Mouse (Mus musculus): Measurements from ENCODE around the gene 4931406C07Rik. TPM values are rescaled to one million over a fixed set of nuclear protein-coding genes. Genes with fewer than 3 reads are reported as not detected.

4931406C07Rik gene
- total RNA-seq, 1 experiment from 2014 or later: 102 TPM

DNA sequence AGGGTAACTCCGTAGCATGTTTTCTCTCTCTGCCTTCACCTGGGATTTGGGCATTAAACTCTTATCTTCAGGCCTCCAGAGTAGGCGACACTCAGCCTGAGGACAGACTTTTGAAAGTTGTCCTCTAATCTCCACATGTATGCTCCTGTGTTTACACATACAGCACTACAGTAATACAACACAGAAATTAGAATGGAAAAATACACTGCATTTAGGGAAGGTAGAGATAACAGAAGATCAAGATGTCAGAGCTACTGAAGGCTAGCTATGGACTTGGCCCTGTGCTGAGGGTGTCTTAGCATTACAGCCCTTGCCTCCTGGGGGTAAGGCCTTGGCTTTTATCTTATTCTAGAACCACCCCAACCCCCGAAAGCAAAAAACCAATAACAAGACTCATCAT is 17.8 kb downstream of the 4931406C07Rik start:
- DNase-seq: no peak

GRCm38 (mm10) chr9:15287846-15288245 is 18.4 kb downstream of the 4931406C07Rik start:
- no peak for DNase-seq

DNA sequence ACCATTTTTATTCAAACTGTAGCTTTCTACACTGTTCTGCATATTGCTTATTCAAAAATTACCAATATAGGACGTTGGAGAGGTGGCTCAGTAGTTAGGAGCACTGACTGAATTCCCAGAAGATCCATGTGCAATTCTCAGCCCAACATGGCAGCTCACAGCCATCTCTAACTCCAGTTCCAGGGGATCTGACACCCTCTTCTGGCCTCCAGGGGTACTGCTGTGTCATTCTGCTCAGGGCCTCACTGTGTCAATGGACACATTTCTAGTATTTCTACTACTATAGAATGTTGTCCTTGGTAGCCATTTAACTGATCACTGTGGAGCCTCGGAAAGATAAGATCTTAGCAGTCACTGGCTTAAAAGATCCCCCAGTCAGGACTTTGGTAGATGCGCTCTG is 20.8 kb downstream of the 4931406C07Rik start:
- DNase-seq: peak; percentile 26

- DNase-seq: no peak
Measured at GRCm38 (mm10) chr9:15280491-15280879, 25.8 kb downstream of the 4931406C07Rik start.

GRCm38 (mm10) chr9:15279649-15280490 is 26.4 kb downstream of the 4931406C07Rik start, which contains the start of gene Med17:
TSS of gene Med17 (minus strand) at chr9:15279931.
- DNase-seq: peak; percentile 93

- no peak for DNase-seq
Measured at GRCm38 (mm10) chr9:15279139-15279648, 27.1 kb downstream of the 4931406C07Rik start.

DNA sequence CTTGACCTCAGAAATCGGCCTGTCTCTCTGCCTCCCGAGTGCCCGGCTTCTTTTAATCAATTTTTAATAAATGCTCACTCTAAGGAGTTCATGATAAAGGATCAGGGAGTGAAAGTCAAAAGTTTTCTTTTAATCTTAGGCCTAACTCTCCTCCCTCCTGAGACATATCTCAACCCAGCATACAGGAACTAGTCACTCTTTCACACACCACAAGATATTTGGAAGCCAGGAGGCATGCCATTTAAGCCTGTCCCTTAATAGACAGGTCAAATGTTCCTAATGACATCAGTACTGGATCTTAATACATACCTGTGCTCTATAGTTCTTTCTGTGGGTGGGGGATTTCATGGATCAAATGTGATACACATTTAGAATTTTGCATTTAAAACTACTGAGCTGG is 27.9 kb downstream of the 4931406C07Rik start:
- DNase-seq: no peak

DNA sequence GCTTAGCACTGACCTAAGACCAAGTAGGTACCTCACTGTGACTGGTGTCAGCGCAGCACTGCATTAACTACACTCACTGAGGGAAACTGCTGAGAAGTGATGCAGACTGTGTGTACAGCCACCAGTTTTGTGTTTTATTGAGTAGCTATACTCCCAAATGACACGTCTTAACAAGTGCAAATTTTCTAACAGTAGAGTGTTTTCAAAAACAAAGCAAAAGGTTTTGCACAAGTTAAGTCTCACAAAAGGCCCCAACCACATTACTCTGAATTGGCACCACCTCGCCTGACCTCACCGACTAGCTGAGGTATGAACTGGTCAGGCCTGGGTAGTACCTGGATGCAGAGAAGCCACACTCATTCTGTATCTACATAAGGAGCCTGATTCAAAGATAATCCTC is 29.4 kb downstream of the 4931406C07Rik start:
- no peak for DNase-seq

DNA sequence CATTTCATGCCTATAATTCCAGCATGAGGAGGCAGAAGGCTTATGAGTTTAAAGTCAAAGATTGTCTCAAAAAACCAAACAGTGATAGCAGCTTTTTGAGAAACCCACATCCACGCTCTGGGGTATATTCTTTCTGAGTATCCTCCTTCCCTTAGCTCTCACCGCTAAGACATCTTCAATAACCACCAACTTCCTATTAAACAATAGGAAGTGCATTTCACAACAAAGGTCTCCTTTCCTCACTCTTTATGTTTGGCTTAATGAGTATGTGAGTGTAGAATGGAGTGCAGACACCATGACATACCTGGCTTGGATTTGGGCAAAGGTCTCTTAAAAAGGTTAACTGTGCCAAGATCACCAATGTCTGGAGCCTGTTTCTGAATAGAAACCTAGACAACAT is 32.3 kb downstream of the 4931406C07Rik start:
- DNase-seq: no peak

DNA sequence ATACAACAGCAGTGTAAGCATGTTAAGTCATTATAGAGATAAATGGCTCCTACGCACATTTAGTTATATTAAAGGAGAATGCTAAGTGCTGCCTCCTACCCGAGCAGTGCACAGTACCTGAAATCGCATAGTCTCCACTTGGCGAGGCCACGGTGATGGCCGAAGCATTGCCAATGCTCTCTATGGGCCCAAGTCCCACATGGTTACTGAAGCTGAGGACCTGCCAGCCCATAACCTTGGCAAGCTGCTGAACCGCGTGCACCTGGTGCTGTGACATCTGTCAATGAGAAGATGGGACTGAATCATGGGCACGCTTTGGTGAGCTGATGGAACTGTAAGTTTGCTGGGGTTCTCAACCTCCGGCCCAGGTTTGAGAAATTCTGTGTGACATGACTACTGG is 42.8 kb downstream of the 4931406C07Rik start:
- DNase-seq: no peak

- DNase-seq: no peak
Measured at GRCm38 (mm10) chr9:15261980-15262379, 44.3 kb downstream of the 4931406C07Rik start.

GRCm38 (mm10) chr9:15256214-15256613 is 50.0 kb downstream of the 4931406C07Rik start:
- DNase-seq: no peak

- DNase-seq: no peak
Measured at GRCm38 (mm10) chr9:15254501-15254900, 51.7 kb downstream of the 4931406C07Rik start.

DNA sequence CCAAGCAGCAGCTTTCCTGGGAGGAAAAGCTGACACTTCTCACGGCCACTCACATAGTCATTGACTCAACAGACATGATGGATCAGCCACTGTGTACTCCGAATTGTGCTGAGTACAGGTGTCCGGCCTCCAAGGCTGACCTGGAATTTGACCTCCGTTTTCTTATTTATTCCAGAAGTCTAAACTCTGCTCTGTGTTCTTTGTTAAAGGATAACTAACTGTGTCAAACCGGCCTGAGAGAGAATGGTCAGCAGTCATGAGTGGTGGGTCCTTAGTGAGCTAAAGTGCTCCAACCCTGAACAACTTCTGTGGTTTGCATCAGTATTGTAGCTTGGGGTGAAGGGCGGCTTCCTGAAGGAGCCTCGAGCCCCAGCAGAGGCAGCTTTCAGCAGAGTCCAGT is 54.1 kb downstream of the 4931406C07Rik start:
- DNase-seq: no peak

- DNase-seq: no peak
Measured at GRCm38 (mm10) chr9:15250376-15250775, 55.9 kb downstream of the 4931406C07Rik start.

DNA sequence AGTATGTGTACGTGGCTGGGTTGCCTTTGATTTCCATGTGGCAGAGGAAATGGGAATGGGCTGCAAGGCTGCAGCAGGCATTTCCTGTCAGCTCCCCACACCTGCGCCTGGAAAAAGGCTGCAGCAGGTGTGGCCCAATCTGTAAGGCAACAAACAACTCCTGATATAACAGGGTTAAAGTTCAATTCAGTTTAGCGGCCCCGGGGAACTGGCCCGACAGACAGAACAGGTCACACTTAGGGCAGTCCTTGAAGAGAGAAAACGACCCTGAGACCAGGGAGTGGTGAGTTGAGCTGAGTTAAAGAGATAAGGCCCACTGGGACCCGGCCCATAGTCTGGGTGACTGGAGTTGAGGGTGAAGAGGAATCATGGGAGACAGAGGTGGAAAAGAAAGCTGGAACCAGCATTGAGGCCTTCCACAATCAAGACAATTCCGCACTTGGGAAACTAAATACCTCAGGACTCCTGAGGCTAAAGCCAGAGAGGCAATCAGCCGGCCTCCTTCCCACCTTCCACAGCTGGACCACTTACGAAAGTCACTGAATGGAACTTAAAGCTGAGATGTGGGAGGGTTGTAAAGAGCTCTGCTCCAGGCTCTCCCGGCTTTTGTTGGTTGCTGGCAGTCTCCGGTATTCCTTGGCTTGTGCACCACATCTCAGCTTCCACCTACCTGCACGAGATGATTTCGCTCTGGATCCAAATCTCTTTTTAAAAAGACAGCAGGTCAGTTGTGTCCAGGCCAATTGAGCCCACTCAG is 60.8 kb downstream of the 4931406C07Rik start:
- no peak for DNase-seq

GRCm38 (mm10) chr9:15242130-15242529 is 64.1 kb downstream of the 4931406C07Rik start:
- DNase-seq: no peak

DNA sequence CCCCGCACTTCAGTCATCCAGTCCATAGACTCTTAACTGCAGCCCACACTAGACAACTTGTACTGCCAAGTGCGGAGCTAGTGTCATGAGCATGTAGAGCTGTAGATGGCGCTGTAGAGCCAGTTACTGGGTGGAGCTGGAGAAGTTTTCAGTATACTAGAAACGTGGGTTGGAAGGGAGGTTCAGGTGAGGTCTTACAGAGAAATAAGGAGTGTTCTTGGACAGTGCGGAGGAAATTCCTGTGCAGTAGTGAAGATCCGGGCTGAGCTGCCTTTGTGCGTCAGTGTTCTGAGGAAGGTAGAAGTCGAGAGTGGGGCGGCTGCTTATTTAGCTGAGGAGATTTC is 64.7 kb downstream of the 4931406C07Rik start:
- DNase-seq: peak; percentile 58

DNA sequence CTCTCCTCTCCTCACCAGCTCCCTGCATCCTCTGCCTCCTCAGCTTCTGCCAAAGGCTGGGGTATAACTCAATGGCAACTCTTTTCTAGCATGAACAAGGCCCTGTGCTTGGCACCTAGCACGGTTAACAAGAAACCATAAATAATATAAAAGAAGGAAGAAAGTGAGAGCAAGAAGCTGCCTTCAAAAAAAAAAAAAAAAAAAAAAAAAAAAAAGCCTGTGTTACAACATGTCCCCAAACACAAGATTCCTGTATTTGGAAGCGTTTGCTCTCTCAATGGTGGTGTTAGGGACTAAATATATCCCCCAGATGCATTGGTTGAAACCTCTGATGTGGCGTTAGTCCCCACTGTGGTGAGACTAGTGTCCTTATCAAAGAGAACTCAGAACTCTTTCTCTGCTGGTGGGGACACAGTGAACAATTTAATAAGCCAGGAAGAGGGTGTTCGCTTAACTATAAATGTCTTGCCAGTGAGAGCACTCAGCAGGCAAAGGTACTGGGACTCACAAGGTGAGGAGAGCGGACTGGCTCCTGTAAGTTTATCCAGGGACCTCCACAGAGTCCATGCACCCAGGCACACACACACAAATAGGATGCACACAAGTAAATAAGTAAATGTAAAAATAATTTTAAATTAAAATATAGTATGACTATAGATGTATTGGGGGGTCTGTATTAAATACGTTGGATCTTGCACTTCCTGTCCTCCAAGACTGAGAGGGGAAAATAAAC is 65.2 kb downstream of the 4931406C07Rik start:
- no peak for DNase-seq

- no peak for DNase-seq
Measured at GRCm38 (mm10) chr9:15240006-15240405, 66.2 kb downstream of the 4931406C07Rik start.

DNA sequence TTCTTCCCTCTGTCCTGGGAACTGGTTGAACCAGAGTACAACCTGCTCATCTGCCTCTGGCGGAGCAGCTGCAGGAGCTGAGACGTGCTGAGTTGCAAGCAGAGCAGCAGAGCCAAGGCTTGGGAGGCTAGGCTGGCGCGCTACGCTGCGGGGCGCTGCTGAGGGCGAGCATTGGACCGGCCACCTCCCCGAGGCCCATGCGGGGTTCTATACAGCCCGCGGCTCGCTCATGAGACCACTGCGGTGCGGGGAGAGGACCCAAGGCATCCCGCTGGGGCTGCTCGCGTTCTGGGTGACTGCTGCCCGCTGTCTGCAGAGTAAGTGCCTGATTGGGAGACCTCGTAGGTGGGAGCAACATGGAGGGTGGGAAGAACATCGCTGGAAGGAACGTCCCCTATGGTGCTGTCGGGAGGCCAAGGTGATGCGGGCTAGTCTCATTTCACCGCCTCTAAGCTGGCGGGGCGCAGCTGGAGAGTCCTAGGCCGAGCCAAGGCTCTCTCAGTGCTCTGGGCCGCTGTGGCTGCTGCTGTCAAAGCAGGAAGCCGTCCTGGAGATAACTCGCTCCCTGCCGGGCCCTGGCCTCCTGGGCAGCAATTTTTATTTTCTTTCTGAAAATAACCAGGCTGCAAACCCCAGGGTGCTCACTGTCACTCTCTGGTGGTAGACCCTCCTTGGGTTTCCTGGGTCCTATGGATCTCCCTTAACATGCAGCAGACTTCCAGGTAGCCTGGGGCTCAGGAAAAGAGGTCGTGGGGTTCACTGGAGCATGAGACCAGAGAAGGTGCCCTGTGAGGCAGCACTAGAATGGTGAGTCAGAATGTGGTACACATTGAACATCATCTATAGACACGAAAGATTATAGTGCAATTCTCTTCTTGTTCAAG is 67.0 kb downstream of the 4931406C07Rik start, which contains the start of gene Vstm5:
Gene Vstm5, plus strand, starts transcription at position 4 of the 884 bp plus-strand sequence.
- peak; percentile 26 for DNase-seq

Measured in adrenal gland, postnatal 25 days (tissue).